Mouse (Mus musculus): ENCODE data around the gene Dnajc17.

Gene Dnajc17

GRCm38 (mm10) chr2:119198049-119198448 is 10.5 kb downstream of the Dnajc17 start:
- DNase-seq (ENCODE audit: low read depth): no peak

DNA sequence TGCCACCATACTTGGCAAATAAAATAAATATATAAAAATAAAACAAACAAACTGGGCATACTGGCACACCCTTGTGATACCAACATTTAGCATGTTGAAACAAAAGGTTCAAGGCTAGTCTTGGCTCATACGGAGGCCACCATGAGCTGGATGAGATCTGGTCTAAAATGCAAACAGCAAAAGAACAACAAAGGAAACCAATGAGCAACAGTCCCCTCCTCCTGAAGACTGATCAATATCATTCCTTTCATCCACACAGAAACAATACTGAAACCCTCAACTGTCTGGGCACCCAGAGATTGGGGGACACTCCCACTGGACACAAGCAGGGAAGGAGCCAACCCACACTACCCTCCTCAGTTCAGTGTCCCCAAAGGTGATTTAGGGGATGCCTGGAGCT is 11.1 kb downstream of the Dnajc17 start:
- no peak for DNase-seq (ENCODE audit: low read depth)

- peak; percentile 32 for DNase-seq (ENCODE audit: low read depth)
Measured at GRCm38 (mm10) chr2:119196316-119197108, 12.1 kb downstream of the Dnajc17 start.

- no peak for DNase-seq (ENCODE audit: low read depth)
Measured at GRCm38 (mm10) chr2:119194140-119194539, 14.5 kb downstream of the Dnajc17 start.

- no peak for DNase-seq (ENCODE audit: low read depth)
Measured at GRCm38 (mm10) chr2:119190969-119191368, 17.6 kb downstream of the Dnajc17 start.

DNA sequence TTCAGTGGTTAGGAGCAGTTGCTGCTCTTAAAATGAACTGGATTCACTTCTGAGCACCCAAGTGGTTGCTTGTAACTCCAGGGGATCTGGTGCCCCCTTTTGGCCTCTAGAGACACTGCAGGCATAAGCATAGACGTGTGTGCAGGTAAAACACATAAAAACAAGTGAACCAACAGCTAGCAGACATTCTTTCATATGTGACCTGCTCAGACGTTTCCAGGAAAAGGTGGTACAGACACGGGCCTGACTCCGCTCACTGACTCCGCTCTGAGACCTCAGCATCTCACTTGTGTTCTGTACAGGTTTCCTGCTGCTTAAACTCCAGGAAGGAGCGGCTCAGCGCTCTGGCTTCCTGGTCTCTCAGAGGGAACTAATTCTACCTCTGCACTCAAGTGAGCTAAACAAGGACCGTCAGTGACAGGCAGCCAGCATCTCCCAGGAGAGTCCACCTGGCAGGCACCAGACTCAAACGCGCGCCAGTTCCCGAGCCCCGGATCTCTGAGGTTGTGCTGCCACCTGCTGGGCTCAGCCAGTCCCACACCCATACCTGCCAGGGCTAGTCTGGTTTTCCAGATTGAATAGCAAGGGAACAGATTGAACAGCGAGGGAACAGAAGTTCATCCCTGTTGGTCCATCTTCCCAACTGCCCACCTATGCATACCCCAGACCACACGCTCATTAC is 19.4 kb downstream of the Dnajc17 start:
- peak; percentile 90 for DNase-seq (ENCODE audit: low read depth)

- DNase-seq (ENCODE audit: low read depth): no peak
Measured at GRCm38 (mm10) chr2:119182914-119183313, 25.7 kb downstream of the Dnajc17 start.

- DNase-seq (ENCODE audit: low read depth): no peak
Measured at GRCm38 (mm10) chr2:119177384-119177939, 31.1 kb downstream of the Dnajc17 start.

DNA sequence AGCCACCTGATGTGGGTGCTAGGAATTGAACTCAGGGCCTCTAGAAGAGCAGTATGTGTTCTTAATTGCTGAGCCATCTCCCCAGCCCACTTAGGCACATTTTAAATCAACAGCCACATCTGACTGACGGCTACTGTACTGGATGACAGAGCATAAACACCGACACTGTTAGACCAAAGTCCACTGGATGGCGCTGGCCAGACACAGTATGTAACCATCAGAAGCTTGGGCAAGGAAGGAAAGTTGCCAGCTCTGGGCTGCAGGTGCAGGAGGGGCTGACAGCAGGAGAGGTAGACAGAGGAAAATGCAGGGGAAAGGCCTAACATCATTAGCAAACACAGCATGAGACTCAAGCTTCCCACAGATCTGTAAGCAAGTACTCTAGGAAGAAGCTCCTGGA is 31.8 kb downstream of the Dnajc17 start:
- peak; percentile 38 for DNase-seq (ENCODE audit: low read depth)

DNA sequence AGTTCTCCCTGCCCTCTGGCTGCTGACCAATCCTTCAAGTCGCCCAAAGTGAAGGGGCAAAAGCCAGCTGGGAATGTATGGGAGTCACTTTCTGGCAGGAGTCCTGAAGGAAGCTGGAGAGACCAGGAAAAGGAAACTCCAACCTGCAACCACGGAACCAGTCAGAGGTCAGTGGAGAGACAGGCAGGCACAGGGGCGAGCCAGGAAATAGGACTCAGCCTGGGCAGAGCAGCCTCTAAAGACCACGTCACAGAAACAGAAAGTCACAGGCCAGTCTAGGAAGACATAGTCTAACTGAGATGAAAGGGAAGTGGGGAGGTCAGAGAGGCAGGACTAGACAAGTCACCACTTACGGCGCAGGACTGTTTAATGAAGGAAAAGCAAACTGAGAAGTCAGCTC is 33.0 kb downstream of the Dnajc17 start:
- DNase-seq (ENCODE audit: low read depth): no peak

DNA sequence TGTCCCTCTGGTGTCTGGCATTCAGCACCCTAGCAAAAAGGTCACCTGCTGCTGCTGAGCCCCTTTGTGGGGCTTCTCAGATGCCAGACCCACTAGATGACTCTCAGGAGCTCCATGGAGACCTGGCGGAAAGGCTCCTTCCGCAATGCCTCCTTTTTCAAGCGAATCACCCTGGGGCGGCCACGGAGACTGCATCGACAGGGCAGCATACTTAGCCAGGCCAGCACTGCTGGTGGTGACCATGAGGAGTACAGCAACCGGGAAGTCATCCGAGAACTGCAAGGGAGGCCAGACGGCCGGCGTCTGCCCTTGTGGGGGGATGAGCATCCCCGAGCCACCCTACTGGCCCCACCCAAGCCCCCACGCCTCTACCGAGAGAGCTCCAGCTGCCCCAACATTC is 33.7 kb downstream of the Dnajc17 start:
- DNase-seq (ENCODE audit: low read depth): peak; percentile 64

- DNase-seq (ENCODE audit: low read depth): peak; percentile 95
Measured at GRCm38 (mm10) chr2:119173991-119174651, 34.5 kb downstream of the Dnajc17 start, which contains the start of gene Gm14137. Gm14137 (plus strand) TSS chr2:119174509.

DNA sequence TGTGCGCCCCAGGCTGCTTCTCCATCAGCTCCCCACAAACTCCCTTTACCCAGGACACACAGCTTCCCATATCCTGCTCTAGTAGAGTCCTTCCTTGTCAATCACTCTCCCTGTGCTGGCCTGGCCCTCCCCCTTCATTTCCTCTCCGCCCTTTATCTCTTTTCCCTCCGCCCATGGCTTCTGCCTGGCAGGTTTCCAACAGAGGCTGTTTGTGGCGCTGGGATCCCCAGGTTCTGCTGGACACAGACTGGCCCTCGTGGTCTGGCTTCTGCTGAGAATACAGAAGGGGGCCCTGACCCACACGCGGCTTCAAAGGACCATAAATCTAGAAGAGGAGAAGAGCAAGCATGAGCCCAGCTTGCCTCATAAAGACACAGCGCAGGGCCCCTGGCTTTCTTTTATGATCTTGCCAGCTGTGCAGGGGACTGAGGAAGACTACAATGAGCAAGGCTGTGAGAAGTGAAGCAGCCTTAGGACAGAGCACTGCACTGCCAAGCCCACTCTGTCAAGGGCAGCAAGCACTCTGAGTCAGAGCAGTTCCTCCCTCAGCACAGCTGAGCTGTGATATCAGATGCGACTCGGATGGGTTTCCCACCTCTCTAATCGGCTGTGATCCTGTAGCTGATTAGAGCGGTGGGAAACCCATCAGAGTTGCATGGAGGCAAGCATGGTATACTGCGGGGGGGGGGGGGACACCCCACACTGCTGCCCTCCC is 35.6 kb downstream of the Dnajc17 start:
- peak; percentile 75 for DNase-seq (ENCODE audit: low read depth)

DNA sequence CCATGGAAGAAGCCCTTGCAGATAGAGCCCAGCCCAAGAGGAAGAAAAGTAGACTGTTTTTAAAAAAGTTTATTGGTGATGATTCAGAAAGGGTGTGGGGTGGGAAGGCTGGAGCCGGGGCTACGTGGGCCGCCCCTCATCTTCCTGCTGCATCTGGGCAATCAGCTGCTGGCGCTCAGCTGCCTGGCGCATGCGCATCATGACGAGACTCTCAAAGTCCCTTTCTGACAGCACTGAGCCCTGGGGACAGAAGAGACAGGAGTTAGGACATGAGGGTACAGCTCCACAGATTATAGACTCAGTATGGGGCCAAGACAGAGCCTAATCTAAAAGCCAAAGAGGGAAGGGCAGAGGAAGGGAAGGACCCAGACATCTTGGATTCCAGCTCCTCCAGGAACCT is 36.1 kb downstream of the Dnajc17 start:
- DNase-seq (ENCODE audit: low read depth): peak; percentile 34

- peak; percentile 93 for DNase-seq (ENCODE audit: low read depth)
Measured at GRCm38 (mm10) chr2:119171574-119171973, 37.0 kb downstream of the Dnajc17 start.

DNA sequence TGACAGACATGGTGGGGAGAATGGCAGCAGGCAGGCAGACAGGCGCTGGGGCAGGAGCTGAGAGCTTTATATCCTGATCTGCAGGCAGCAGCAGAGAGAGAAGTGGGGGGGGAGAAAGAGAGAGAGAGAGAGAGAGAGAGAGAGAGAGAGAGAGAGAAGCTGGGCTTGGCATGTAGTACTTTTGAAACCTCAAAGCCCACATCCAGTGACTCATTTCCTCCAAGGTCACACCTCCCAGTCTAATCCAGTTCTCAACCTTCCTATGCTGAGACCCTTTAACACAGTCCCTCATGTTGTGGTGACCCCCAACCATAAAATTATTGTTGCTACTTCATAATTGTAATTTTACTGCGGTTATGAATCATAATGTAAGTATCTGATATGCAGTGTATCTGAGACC is 38.3 kb downstream of the Dnajc17 start:
- no peak for DNase-seq (ENCODE audit: low read depth)

DNA sequence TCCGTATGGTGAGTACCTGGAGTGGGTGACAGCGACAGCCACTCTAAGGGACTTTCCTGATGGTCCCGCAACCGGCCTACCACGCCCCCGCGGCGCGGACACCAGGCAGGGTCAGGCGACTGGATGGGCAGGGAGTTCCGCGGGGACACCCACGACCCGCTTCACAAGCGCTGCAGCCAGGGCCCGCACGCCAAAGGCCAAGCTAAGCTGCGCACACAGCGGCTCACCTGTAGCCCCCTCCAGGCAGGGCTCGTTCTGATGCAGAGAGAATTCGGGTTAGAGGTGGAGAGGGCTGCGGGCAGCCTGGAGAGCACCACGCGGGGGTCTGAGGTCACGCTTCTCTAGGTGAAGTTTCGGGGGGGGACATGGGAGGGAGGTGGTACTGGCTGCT is 40.7 kb downstream of the Dnajc17 start:
- DNase-seq (ENCODE audit: low read depth): peak; percentile 36

DNA sequence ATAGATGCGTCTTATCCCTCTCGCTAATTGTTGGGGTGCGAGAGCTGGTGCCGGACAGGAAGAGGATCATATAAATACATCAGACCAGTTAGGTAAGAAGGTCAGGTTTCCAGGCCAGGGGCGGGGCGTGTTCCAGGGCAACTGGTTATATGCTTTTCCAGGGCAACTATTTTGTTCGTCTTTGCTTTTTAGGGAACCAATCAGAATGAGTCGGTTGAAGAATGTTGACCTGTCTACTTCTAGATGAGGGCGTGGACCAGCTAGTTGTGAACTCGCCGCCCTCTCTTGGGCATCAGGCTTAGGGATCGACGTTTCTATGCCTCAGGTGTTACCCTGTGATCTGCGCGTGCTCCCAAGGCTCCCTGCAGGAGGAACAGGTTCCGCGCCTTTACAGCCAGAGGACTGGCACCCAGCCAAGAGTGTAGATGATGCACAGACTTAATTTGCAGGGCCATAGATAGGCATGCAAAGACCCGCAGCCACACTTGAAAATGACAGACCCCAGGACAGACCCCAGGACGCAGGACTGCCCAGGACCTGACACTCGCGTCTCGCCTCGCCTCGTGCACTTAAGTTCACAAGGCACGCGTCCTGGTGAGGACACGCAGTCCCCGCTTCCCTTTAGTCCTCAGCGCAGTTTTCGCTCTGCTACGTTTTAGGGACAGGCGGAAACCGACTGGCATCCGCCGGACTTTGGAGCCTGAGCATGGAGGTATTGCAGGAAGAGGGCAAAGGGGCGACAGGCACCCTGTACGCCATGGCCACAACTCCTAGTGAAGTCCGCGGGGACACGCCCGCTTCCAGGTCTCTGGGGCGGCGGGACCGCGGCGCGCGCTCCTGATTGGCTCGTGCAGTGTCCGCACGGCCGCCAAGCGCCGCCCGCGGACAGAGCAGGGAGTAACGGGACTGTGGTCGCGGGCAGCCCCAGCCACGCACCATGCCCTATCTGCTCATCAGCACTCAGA is 41.4 kb downstream of the Dnajc17 start, which contains the start of gene Gchfr:
Gene Gchfr (plus strand): TSS at position 873 of the 965 bp plus-strand sequence.
- DNase-seq (ENCODE audit: low read depth): peak; percentile 64

GRCm38 (mm10) chr2:119165401-119165800 is 43.2 kb downstream of the Dnajc17 start:
- no peak for DNase-seq (ENCODE audit: low read depth)

DNA sequence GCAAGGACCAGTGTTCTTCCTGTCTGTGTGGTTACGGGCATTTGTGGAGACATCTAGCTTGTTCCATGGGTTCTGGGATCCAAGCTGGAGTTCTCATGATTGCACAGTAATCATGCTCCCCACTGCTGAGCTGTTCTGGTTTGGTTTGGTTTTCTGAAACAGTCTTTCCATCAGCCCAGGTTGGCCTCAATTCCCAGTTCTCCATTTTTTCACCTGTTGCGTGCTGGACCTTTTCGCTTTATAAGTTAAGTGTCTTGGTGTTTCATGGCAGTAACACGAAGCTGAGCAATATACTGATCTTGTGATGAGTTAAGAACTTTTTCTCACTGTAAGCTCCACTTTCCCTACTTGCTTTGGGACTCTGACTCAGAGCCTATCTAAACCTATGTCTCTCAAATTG is 44.6 kb downstream of the Dnajc17 start:
- no peak for DNase-seq (ENCODE audit: low read depth)

DNA sequence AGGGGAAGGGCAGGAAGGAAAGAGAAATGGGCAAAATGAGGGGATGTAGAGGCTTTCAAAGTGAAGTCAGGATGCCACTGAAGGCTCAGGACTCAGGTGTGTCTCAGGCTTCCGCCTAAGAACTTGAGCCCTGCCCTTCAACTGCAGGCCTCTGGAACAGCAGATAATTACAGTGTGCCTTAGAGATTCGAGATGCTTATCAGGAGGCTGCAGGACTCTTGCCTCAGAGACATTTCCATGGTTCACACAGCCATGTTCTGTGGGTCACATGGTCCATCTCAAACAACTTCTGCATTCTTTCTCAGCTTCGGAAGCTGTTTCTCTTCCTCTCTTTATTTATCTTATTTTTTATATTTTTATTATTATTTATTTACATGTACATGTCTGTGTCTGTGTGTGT is 45.5 kb downstream of the Dnajc17 start:
- DNase-seq (ENCODE audit: low read depth): no peak
